Mouse (Mus musculus) retina, postnatal 7 days (tissue): Measurements from ENCODE around the gene Hipk2.

ENCODE experiments used
- DNase-seq: peaks from one replicate; pipeline ENCODE4 v3.0.0-alpha.2; 2012; ENCODE audit warnings: low read depth, low spot score

Gene Hipk2

GRCm38 (mm10) chr6:38649545-38649944 lies 226.4 kb downstream of the Hipk2 start:
- DNase-seq, result no peak
